Mouse (Mus musculus) thymus, postnatal 4 days (tissue): ENCODE measurements around the gene Dock6.
"Not testable (repeated sequence)": the region's sequence is repeated elsewhere in the genome, so short reads cannot be mapped to it uniquely, and the experiment has no call there.

Experiments used
- DNase-seq: peaks from one replicate; pipeline ENCODE4 v3.0.0; 2021

The Dock6 gene

DNA sequence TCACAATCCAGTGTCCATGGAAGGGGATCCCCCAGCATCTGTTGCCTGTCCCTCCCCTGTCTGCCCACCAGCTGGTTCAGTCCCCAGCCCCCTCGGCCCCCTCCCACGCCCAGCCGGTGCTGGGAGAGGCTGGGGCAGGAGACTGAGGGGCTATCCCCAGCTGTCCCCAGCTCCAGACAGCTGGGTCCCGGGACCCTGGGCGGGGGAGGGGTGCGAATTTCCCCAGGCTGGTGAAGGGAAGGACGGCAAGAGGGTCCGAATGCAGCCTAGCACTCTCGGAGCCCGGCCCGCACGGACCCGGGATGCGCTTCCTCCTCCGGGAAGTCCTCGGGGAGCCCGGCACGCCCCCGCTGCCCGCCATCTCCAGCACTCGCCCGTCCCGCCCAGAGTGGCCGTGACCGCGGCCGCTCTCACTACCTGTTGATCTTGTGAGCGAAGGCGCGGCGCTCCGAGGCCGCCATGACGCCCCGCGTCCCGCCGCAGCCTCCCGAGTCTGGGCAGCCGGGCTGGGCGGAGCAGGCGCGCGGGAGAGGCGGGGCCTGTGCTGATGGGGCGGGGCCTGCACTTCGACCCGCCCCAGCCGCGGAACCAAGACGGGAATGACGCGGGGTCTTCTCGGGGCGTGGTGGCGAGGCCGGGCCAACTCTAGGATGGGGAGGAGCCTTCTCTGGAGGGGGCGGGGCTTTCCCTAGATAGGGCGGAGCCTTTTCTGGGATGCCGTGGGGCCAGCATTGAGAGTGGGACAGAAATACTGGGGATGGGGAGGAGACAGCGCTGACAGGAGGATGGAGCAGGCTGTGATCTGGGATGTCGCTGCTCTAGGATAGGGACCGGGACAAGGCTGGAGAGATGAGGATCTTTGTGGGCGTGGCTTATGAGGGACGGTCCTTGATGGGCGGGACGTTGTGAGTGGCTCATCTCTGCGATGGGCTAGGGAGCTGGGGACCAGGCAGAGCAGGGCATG lies at the start of gene Dock6:
TSS of gene Dock6 (minus strand) at position 508 of the 964 bp plus-strand sequence.
- peak; percentile 89 for DNase-seq

DNA sequence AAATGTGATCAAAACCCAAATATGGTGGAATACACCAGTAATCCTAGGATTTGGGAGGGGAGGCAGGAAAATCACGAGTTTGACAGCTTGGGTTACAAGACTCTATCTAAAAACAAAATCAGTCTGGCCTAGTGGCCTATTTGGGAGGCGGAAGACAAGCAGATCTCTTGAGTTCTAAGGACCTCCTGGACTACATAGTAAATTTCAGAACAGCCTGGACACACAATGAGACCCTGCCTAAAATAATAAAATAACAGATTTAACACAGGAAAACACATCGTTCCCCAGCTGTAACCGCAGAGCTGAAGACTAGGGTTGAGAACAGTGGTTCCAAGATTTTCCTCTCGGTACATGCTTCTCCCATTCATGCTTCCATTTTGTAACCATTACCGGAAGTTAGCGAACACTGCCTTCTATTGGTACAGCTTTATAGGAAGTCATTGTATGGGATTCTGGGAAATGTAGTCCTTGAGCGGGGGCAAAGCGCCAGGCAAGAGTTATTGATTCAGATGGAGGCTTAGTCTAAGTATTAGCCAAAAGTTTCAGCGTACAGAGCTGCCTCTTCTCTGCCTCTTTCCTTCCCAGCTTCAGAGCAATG lies 48.9 kb upstream of the Dock6 start:
- peak; percentile 28 for DNase-seq

DNA sequence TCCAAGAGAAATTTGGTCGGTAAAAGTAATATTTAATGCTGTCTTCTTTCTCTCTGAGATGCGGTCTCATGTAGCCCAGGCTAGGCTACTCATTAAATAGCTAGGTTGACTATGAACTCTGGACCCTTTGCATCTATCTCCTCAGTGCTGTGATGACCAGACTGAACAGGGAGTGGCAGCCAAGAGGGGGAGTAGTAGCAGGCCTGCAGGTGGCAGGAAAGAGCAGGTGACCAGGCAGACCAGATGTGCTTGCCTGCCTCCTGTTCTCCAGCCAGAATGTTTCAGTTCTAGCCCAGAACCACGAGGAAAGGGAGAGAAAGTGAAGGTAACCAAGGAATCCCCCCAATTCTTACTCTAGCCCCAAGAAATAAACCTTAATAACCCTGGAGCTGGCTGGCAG lies 36.8 kb upstream of the Dock6 start:
- no peak for DNase-seq

DNA sequence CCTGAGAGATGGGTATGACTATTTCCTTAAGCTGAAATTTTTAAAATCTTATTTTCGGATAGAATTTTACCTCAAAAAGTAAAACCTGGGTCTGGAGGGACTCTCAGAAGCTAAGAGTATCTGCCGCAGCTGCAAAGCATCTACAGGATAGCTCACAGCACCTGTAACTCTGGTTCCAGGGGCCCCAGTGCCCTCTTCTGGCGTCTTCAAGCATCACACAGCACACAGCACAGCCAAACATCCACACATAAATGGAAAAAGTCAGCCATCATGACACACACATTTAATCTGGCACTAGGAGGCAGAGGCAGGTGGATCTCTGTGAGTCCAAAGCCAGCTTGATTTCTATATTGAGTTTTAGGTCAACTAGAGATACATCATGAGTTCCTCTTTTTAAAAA lies 24.2 kb upstream of the Dock6 start:
- DNase-seq: peak; percentile 38

DNA sequence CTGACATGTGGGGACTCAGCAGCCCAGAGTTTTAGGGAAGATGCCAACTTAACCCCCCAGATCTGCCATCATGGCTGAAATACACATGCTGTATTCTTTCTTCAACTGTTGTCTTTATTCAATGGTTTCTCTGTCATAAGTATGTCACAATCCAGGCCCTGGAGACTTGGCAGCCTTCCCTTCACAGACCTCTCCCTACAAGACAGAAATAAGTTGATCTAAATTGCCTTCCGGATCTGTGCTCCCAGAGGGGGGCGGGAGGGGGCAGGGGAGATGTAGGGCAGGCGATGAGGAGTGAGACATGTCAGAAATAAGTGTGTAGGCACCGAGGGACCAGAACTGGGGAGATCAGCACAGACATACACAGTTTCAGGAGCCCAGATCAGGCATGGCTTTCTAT lies 19.8 kb upstream of the Dock6 start:
- no peak for DNase-seq

DNA sequence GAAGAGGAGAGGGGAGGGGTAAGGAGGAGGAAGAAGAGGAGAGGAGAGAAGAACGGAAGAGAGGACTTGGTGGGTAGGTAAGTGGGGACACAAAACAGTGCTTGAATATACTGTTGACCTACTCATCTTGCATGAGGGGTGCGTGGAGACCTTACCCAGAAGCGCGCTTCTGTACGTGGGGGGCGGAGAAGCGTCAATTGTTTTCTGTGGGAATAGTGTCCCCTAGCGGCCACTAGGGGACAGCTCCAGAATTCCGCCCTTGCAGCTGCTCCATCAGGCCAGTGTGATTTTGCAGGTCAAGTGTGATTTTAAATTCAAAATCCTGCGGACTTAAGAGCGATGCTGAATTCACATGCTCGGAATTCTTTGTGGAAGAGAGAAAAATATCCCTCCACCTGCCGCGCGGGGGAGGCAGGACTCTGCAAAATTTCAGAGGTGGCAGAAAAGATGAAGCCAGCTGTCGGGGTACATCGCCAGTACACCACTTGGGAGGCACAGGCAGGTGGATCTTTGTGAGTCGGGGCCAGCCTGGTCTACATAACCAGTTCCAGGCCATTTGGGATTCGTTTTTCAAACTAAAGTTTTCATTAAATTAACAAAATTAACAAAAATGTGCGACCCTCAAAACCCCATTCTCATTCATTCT lies 18.6 kb upstream of the Dock6 start:
- peak; percentile 69 for DNase-seq

DNA sequence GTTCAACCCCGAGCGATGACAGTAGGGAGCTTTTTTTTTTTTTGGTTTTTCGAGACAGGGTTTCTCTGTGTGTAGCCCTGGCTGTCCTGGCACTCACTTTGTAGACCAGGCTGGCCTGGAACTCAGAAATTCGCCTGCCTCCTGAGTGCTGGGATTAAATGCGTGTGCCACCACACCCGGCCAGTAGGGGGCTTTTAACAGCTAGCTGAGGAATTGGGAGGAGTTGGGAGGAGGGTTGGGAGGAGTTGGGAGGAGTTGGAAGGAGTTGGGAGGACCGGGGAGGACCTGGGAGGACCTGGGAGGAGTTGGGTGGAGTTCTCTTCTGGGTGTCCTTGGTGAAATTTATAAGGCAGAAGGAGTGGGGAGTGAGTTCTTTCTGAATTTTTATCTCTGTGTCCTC lies 16.9 kb upstream of the Dock6 start:
- peak; percentile 68 for DNase-seq

DNA sequence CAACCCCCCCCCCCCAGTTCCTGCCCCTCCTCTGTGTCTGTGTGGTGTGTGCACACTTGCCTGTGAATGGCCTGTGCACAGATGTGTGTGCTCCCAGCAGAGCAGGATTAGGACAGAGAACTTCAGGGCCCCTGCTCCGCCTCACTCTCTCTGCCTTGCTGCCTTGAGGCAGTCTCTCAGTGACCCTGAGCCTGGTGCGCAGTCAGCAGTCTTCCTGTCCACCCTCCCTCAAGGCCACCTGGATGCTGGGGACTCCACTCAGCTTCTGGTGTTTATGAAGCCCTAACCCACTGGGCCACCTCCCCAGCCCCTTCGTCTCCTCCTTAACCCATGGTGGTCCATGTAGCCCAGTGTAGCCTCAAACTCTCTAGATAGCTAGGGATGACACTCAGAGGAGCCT lies 15.3 kb upstream of the Dock6 start:
- DNase-seq: no peak

DNA sequence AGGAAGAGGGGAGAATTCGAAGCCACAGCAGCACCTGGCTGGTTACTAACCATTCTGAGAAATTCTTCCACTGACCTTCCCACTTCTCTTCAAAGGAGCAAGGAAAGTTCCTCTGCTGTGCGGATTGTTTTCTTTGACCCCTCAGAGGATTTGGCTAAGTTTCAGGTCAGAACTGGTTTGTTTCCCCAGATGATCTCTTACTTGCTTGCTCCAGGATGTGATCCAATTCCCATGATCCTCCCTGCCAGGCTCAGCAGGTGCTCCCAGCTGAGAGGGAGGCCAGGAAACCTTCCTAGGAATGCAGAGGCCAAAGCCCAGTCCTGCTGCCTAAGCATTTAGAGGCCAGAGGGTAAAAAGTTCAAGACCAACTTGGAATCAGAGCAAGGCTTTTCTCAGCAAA lies 14.2 kb upstream of the Dock6 start:
- DNase-seq: no peak

DNA sequence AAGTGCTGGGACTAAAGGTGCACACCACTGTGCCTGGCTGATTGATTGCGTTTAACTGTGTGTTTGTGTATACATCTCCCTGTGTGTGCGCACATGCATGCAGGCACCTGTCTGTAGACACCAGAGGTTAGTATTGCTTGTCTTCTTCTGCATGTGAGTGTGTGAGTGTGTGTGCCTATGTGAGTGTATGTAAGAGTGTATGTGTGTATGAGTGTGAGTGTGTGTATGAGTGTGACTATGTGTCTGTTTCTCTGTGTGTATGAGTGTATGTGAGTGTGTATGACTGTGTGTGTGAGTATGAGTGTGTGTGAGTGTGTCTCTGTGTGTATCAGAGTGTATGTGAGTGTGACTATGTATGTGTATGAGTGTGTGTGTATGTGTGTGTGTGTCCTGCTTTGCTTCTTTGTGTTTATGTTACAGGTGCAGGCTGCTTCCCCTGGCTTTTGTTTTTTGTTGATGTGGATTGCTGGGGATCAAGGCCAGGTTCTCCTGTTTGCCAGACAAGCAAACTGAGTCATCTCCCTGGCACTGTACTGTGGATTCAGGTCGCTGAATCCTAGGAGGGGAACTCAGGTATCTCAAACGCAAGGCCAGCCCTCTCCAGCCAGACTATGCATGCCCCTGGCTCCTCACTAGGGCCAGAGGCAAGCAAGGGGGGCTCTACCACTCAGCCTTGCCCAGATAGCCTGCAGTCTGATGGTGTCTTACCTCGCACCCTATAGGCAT lies 13.4 kb upstream of the Dock6 start:
- no peak for DNase-seq

DNA sequence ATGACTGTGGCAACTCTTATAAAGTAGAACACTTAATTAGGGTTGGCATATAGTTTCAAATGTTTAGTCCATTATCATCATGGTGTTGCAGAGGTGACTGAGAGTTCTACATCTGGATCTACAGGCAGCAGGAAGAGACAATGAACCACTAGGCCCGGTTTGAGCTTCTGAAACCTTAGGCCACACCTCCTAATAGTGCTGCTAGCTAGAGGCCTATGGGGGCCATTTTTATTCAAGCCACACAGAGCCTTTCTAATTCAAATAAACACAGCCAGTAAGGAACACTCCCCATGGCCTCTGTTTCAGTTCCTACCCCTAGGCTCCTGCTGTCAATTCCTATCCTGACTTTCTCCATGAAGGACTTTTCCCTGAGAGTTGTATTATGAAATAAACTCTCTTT lies 9.7 kb upstream of the Dock6 start:
- no peak for DNase-seq

DNA sequence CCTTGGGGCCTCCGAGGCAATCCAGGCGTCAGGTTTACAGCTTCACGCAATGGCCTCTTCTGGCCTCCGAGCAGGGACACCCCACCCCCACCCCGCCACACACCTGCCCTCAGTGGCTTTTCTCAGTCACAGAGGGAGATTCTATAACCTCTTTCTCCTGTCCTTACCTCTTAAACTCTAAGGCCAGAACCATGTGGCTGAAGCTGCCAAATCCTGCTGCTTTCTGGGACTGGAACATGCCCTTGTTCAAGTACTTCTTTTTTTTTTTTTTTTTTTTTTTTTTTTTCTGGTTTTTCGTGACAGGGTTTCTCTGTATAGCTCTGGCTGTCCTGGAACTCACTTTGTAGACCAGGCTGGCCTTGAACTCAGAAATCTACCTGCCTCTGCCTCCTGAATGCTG lies 7.9 kb upstream of the Dock6 start:
- DNase-seq: not testable (repeated sequence)

DNA sequence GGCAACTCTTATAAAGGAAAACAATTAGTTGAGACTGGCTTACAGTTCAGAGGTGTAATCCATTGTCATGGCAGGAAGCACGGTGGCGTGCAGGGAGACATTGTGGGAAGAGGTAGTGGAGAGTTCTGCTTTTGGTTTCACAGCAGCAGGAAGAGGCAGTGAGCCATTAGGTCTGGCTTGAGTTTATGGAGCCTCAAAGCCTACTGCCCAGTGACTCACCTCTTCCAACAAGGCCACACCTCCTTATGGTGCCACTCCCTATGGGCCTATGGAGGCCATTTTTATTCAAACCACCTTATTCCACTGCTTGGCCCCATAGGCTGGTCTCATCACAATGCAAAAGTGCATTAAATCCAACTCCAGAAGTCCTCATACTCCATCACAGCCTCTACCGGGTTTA lies 7.2 kb upstream of the Dock6 start:
- no peak for DNase-seq

DNA sequence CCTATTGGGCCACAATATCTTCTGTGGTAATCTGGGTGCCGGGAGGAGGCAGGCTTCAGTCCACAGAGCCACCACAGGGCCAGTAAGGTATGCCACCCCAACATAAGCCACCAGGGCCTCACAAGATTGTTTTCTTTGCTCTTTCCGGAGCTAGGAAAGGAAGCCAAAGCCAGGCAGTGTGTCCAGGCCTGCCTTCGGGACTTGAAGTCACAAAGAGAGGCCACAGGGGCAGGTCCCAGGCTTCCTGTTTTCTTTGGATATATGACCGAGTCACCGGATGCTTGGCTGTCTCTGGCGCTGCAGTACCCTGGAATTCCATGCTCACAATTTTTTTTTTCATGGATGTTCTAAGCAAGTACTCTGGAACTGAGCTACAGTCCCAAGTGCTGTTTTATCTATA lies 5.6 kb upstream of the Dock6 start:
- no peak for DNase-seq

DNA sequence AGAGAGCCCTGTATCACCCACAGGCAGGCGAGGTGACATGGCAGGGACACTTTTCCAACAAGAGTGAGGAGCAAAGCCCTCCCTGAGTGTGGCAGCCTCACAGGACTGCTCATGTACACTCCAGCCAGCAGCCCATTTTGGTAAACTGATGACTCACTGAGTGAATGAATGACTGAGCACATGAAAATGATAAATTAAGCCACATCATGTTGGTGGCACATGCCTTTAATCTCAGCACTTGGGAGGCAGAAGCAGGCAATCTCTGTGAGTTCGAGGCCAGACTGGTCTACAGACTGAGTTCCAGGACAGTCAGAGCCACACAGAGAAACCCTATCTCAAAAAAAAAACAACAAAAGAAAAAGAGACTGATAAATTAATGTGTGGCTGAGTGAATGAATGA lies 5.1 kb upstream of the Dock6 start:
- no peak for DNase-seq

DNA sequence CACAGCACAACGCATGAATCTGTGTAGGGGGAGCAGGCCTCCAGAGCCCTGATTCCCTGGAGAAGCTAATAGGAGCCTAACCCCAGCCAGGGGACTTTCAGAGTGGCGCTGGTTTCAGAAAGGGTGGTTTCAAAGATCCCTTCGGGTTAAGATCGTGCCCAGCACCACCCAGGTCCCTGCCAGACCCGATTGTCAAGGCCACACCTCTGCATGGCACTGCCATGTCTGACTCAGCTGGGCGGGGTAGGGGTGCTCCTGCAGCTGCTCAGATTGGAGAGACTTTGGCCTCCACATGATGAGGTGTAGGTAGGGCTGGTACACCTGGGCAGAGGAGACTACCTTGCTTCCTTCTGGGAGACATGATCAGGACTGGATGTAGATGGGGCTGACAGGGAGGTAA lies 2.5 kb upstream of the Dock6 start:
- no peak for DNase-seq

DNA sequence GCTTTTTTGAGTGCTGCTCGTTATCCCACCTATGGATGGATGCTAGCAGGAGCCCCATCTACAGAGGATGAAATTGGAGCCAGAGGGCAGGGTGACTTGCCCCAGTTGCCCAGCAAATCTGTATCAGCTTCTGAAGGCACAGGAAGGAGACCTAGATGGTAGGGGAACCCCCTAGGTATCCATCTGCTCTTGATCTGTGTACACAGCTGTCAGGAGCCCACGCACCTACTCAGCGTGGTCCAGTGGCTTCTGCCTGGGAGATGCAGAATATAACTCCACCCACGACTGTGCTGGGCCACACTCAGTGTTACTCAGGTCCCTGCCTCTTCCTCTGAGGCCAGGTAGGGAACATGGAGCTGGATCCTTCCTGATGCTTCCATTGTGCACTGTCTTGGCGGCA lies 1.5 kb upstream of the Dock6 start:
- no peak for DNase-seq

DNA sequence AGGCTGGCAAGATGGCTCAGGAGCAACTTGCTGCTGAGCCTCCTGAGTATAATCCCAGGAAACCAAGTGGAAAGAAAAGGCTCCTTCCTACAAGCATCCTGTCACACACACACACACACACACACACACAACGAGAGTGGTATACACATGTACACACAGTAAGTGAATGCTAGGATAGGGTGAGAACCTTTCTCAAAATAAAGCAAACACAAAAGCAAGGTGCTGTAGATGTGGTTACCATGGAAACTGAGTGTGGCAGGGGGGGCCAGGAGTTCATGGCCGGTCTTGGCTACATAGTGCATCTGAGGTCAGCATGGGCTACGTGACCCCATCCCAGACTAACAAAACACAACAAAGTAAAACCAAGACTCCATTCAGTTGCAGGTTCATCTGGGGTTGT lies 1.4 kb downstream of the Dock6 start:
- no peak for DNase-seq

DNA sequence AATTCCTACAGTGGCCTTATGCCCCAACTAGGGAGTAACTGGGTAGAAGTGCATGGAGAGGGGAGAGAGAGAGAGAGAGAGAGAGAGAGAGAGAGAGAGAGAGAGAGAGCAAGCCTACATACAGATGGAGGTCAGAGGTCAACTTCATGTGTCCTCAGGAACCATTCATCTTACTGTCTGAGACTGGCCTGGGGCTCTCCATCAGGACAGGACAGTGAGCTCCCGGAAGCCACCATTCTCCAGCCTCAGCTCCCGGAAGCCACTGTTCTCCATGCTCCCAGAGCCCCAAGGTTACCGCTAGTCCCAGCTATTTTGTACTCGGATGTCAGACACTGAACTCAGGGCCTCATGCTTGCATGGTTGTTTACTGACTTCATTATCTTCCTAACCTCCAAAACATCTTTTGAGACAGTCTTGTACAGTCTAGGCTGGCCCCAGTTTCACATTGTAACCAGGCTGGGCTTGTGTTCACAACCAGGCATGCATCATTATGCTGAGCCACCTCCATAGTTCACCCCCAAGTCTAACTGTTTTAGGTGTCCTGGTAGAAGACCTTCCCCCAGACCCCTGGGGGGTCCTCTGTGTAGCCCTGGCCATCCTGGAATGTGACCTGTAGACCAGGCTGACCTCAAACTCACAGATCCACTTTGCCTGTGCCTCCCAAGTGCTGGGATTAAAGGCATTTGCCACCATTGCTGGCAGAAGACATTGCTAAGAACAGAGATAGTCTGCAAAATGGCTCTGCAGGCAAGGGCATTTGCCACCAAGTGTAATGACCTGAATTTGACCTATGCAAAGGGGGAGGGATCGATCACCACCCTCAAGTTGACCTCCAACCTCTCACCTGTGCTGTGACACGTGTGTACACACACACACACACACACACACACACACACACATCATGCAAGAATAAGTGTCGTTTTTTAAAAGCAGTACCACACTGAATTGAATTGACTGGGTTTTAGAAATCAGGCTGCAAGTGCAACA lies 2.5 kb downstream of the Dock6 start:
- no peak for DNase-seq

DNA sequence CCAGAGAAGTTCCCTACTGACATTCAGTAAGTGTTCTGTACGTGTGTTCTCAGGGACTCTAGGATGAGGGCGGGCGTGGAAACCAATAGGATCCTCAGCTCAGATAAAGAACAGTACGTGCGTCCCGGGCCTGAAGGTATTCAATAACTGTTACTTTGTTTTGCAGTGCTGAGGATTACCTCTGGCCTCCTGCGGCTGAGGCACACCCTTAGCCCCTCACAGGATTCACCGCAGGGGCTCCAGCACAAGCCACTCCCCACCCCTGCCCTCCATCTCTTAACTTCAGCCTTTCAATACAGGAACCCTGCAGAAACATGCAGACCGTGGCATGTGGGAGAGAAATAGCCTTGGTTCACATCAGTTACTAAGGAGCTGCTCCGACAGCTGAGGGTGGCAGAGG lies 4.5 kb downstream of the Dock6 start:
- DNase-seq: no peak

DNA sequence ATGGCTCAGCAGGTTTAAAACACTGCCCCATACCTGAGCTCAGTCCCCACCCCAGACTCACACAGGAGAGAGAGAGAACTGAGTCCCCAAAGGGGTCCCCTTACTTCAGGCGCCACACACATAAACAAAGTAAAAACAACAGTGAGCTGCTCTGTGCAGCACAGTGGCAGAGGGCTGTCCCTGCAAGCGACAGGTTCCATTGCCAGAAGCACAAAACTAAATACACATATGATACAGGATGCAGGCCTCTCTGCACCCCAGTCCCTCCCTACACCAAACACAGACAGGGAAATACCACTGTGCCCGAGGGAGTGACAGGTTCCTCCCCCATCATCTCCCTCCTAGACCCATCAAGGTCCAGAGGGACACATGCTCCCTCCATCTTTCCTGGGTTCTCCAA lies 5.0 kb downstream of the Dock6 start:
- DNase-seq: no peak

DNA sequence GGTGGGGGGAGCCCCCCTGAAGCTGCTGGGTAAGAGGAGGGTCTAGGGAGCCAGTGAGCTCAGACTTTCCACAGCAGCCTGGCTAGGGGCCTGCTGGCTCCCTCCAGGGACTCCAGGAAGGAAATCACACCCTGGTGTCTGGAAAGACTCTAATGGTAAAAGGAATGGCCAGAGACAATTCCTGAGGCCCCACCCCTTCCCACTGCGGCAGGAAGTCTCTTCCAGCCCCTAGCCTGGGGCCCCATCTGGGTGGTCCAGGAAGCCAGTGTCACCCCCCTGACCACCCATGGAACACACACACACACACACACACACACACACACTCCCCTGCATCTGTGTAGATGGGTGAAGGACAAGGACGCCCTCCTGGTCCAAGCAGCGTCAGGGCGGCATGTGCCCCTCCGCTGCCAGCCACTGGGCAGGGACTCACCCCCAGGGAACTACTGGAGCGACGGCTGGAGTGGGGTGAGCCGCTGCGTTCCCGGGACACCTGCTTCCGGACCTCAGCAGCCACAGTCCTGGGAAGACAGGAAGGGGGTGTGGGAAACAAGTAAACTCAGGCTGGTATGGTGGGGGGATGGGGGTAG lies 5.6 kb downstream of the Dock6 start:
- no peak for DNase-seq
